Mouse (Mus musculus): ENCODE measurements around the gene Rab40c. TPM values are rescaled to one million over a fixed set of nuclear protein-coding genes. Genes with fewer than 3 reads are reported as not detected.

The Rab40c gene
- total RNA-seq, 2 experiments from 2014 or later: 48.6 to 52.2 TPM

DNA sequence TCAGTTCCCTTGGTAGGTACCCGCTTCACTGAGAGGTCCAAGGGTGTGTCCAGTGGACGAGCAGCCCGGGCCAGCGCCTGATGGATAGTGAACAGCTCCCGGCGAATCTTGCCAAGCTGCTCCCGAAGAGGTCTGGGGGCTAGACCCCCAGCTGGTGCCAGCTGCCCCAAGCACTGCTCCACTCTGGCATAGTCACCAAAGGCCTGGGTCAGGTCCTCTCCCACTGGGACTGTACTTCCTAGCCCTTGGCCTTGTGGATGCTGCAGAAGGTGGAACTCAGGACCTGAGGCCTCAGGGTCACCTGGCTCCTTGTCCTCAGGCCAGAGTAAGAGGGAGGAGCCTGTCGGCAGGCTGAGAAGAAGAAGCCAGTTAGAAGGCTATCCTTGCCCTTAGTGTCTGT is 27.4 kb upstream of the Rab40c start:
- DNase-seq (ENCODE audit: low spot score in 2 of 2): no peak

DNA sequence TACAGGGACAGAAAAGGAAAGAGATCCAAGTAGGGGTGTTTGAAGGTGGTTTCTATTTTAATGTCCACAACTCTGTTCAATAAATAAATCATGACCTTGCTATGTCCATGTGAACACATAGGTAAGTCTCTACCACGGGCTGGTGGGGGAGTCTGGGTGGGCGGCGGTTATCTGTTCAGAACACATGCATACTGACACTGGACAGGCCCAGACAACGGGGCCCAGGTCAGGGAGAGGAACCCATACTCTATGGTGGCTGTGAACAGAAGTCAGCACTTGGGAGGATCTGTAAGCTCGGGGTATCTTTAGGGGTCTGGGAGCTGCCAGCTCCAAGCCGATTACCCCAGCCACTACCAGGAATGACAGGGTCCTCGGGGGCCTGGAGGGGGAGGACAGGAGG is 26.8 kb upstream of the Rab40c start:
- DNase-seq (ENCODE audit: low spot score in 2 of 2): no peak

DNA sequence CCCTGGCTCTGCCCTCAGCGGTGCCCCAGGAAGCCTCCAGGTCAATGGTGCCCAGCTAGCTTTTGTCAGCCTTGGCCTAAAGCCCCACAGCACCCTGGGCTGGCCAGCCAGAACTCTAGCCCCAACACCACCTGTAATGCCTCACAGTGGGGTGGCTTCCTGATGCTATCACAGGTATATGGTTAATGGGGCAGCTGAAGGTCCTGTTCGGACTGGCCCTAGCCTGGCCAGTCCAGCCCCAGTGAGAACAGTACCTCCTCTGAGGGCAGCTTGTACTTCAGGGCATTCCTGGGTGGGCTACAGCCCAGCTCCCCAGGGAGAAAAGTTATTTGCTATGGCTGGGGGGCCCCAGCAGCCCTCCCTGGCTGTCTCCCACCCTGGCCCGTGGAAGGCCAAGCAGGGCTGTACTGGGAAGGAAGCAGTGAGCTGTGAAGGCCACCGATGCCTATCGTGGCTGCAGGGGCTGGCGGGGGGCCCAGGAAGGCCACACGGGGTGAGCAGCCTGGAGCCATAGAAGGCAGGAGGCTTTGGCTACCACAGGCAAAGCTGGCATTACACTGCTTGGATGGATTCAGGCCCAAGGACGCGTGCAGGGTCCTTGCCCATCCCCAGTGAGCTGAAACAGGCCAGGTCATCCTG is 26.1 kb upstream of the Rab40c start:
- no peak for DNase-seq (ENCODE audit: low spot score in 2 of 2)

DNA sequence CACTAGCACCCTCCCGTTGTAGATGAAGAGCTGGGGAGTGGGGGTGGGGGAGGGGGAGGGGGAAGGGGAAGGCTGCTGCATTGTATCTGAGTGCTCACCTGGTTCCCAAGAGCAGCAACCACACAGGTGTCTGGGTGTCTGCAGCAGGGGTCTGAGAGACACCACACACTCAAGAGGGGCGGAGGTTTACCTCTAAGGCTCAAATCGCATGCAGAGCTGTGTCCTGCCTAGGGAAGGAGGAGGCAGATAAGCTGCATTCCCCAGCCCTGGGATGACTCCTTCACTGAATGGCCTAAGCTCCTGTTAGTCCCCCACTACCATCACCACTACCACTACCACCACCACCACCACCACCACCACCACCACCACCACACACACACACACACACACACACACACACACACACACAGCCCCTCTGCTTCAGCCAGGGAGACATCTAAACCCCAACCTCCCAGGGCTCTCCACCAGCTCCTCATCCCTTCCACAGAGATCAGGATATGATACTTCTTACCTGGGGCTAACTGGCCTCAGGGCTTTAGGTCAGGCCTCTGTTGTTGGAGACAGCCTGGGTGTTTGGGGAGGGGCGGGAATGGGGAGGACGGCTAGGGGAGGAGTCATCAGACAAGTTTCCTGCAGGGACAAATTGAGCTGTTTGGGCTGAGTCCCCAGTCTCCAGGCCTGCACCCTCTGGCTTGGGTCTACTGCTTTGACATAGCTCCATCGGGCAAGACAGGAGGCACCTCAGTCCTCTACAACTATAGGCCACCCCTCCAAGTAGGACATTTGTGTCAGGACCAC is 25.0 kb upstream of the Rab40c start, which contains the start of the genes Pigq and Nhlrc4:
Gene Pigq (minus strand): TSS at position 571 of the 798 bp plus-strand sequence.
Gene Nhlrc4 (minus strand): TSS at position 596 of the 798 bp plus-strand sequence.
- no peak for DNase-seq (ENCODE audit: low spot score in 2 of 2)

DNA sequence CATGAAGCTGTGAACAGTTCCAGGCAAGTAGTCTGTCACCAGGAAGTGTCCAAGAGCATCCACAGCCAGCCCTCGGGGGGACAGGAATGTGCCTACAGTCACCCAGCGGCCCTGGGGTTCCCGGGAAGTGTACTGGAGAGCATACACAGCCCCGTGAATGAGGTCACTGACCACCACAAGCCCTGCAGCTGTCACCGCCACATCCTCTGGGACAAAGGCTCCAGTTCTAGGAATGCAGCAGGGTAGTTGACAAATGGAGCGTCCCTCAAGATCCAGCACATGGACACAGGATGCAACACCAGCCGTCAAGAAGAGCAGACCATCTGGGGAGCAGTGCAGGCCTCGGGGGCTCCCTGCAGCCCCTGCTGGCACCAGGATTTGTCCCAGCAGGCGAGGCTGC is 24.2 kb upstream of the Rab40c start:
- DNase-seq (ENCODE audit: low spot score in 2 of 2): no peak

DNA sequence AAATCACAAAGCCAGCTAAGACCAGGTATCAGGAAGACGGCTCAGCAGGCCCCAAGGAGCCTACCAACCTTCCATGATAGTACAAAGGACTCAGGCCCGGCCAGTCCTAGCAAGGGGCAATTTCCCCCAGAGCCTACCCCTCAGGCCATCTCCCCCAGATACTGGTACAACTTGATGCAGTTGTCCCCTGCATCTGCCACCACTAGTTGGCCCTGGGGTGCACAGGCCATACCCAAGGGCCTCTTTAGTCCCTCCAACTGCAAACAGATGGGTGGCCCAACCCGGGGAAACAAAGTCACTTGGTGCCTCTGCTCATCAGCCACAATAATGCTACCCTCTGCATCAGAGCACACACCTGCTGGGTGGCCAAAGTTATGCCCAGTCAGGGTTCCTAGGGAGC is 23.7 kb upstream of the Rab40c start:
- DNase-seq (ENCODE audit: low spot score in 2 of 2): no peak

DNA sequence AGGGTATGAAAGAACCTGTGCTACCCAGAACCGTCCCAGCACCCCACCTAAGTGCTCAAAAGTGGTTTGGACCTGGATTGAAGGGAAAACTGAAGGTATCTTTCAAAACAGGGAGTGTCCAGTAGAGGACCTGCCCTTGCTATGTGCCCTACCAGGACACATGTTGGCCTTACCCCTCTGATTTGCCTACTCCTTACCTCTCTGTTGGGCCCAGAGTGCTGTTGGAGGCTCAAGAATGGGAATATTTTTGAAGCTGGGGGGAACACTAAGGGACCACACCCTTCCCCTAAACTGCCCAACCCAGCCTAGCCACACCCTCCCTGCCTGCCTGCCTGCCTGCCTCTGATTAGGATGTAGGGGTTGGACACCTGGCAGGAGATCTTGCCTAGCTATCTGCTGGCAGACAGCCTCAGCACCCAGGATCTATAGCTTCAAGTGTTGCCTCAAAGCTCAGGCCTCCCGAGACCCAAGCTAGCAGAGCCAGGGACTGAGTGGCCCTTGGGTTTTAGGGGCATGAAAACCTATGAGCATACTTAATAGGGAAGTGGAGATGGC is 23.1 kb upstream of the Rab40c start:
- no peak for DNase-seq (ENCODE audit: low spot score in 2 of 2)

DNA sequence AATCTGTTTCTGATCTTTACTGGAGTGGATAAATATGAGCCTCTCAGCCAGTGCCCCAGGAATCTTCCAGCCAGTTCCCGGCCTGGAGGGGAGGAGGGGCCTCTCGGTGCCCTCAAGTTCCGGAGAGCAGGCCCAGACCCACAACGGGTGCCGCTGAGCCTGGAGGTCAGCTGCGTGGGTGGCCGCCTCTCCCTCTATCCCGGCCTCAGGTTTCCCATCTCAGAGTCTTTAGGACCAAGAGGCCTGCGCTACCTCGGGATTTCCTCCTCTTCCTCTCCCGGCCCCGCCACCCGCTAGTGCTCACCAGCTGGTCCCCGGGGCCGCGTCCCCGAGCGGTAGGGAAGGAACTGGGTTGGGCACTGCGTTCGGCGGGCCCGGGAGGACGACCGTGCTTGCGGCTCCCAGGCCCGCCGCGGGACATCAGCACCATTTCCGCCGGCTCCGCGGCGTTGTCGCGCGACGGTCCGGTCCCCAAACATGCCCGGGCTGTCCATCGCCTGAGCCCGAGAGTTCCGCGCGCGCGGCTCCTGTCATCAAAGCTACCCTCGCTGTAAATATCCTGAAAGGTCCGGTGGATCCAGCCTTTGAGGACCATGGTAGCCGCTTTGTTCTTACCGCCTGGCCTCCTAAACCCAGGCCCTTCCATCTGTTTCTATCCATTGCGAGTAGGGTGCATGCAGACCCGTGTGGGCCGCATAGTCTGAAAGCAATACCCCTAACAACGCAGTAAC is 22.1 kb upstream of the Rab40c start:
- DNase-seq (ENCODE audit: low spot score in 2 of 2): peak; percentile 75

DNA sequence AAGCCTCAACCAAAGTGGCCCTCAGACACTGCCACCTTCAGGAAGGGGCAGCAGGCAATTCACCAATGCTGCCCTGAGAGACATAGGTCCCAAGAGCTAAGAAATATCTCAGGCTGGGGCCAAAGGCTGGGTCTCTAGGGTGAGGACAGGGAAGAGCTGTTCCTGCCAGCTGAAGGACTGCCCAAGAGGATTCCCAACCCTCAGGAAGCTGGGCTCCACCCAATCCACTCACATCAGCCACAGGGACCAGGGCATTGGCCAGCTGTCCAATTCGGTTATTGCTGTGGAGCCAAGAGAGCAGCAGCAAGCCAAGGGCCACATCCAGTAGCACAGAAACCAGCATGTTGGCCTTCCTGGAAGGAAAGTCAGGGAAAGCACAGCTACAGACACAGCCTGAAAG is 15.0 kb upstream of the Rab40c start:
- no peak for DNase-seq (ENCODE audit: low spot score in 2 of 2)

DNA sequence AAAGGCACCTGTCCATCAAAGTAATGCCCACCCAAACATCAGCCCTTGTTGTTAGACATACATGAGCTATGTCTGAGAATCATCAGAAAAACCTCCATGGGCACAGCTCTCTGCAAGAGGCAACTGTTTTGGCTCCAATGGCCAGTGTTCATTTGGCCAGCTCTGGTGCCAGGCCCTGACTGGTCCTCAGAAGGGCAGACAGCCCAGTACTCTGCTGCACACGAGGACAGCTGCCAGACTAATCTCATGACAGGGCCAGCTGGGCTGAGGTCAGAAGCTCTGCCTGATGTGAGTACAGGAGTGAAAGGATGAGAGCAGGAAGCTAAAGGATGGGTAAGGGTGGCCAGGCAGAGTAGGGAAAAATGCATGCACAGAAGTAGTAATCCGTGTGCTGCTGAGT is 5.8 kb upstream of the Rab40c start:
- peak; percentile 29 to 51 for DNase-seq (ENCODE audit: low spot score in 2 of 2)

DNA sequence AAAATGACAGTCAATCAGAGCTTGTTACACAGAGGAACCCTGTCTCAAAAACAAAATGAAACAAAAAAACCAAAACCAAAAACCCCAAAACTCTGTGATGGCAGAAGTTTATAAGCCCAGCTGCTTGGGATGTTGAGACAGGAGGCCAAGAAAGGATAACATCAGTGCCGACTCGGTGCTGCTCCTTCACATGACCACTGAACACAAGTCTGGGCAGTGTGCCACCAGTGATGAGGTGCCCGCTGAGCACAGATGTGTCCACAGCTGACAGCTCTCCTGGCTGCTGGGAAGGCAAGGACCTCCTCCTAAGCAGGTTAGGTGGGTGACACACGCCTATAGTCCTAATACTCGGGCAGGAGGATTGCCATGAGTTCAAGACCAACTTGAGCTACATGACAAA is 2.6 kb upstream of the Rab40c start:
- no peak for DNase-seq (ENCODE audit: low spot score in 2 of 2)

DNA sequence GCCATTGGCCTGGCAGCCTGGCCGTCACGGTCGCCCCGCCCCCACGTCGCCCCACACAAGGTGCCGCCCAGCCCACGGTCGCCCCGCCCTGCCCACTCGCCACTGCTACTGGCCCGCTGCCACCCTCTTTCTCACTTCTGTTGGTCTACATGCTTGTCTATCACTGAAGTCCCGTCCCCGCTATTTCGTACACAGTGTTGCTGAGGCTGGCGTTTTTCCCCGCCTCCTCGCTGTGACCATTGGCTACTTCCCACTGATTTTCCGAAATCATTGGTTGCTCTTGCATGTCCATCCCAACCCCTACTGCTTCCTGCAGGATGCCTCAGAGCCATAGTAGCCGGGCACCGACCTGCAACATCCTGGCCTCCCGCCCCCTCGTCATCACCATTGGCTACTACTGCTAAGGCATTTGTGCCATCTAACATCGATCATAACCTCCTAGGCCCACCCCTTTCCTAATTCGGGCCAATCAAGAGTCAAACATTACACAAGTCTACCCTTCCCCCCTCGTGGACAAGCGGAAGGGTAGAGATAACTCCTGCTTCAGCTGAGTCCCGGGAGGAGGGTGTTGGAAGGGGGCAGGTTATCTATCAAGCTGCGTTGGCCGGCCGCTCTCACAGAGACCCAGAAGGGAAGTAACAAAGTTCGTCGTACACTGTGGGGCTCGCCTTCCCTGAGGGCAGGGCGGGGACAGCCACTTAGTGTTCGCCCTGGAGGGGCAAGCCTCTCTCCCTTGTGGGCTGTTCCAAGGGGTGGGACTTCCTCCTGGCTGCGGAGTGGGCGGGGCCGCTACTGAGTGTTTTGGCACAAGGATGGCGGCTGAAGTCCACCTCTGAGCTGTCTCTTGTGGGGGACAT is 487 bp upstream of the Rab40c start:
- peak; percentile 100 for DNase-seq (ENCODE audit: low spot score in 2 of 2)

DNA sequence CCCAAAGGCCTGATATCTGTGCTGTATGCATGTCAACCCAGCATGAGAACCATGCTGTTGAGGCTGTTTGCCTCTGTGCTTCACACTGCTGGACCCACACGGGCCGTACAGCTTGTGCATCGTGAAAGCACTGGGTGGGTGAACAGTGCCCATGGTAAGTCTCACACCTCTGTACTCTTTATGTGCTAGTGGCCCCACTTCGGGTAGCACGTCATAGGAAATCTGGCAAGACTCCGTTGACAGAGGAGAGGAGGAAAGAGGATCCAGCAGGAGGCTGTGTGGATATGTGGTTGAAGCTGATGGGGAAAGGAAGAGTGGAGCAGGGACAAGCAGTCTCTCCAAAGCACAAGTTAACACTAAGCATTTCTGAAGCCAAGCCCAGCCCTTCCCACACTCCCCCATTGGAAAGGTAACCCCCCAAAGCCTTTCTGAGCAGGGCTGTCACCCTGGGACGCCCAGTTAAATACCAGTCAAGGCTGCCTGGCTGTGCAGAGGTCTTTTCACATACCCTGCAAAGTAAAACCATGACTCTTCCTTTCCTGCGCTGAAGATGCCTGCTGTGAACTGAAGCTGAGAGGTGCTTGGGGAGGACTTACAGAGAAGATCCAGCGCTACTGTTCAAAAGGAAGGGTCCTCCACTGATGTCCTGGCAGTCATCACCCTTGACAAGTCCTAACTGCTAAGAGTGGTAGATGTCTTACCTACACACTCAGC is 1.3 kb downstream of the Rab40c start:
- DNase-seq (ENCODE audit: low spot score in 2 of 2): no peak

DNA sequence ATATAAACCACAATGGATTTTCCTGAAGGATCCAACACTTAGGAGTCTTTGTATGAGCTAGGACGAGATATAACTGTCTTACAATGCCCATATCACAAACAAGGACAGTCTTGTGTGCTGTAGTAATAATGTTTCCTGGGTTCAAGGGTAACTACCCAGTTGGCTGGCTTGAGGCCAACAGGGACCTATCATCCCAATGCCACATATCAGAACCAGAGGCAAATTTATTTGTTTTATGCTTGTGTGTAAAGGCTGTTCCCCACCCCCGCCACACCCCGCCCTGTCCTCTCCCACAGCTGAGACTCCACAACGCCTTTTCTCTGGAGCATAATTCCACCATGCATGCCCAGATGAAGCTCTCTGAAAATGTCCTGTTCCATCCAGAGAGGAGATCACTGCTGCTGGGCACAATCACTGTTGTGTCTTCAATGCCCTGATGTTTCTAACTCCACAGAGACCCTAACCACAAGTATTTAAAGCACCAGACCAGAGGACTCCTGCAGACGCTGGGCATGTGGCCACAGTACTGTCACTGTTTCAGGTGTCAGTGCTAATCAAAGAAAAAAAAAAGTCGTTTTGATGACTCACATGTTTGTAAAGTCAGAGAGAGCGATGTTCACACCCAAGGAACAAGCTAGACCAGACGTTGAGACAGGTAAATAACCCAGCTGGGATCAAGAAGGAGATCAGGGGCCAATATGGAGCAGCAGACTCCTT is 2.4 kb downstream of the Rab40c start:
- DNase-seq (ENCODE audit: low spot score in 2 of 2): no peak

DNA sequence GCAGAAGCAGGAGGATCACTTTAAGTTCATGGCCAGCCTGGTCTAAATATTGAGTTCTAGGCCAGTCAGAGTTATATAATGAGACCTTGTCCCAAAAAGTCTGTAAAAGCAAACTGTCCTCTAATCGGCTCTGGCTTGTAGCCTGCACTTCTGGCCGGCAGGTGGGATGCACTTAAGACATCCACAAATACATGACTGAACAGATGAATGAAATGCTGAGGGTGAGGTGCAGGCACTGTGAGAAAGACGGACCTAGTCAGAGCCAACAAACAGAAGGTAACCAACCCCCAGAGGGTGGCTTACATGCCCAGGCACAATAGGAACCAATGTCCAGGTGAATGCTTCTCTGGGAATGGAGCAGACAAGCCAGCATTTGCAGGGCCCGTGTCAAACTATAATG is 5.2 kb downstream of the Rab40c start:
- DNase-seq (ENCODE audit: low spot score in 2 of 2): no peak

DNA sequence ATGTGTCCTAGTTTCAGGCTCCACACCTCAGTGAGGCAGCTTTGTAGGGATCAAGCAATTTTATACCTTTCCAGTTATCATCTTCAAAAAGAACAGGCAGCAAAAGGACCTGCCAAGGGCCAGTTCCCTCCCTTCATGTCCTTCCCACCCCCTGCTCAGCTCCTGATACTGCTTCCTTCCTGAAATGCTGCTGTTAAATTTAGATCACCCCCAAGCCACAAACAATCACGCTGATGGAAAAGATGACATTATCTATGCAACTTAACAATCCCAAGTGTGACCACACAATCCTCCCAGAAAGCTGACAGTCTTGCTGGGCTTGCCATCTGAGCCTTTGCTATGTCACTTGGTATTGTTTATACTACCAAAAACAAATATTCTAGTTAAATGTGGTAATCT is 5.7 kb downstream of the Rab40c start:
- DNase-seq (ENCODE audit: low spot score in 2 of 2): no peak

DNA sequence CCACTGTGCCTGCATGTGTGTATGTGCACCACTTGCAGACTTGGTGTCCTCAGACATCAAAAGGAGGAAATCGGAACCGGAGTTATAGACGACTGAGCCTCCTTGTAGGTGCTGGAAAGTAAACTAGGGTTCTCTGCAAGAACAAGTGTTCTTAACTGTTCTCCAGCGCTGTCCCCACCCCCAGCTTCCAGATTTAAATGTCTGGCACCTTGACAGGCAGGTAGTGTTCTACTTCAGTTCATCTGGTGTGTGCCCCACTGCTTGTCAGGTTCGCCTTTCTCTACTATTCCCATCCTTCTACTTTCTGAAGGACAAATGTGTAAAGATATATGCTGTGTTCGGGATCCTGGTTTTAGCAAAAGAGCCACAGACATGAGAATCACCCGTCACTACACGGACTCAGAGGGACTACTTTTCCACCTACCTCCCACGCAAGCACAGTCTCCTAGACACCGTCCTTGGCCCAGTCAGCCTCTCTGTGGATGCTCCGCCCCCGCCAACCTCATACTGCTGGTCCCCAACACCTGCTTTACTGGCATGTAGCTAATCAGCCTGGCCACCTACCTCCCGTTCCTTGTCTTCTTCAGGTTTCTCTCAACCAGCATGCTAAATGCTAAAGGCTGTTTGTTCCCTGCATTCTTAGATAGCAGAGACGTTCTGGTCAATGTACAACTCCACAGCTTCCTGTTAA is 6.2 kb downstream of the Rab40c start:
- peak in 1 of 2 experiments; percentile 45 for DNase-seq (ENCODE audit: low spot score in 2 of 2)

DNA sequence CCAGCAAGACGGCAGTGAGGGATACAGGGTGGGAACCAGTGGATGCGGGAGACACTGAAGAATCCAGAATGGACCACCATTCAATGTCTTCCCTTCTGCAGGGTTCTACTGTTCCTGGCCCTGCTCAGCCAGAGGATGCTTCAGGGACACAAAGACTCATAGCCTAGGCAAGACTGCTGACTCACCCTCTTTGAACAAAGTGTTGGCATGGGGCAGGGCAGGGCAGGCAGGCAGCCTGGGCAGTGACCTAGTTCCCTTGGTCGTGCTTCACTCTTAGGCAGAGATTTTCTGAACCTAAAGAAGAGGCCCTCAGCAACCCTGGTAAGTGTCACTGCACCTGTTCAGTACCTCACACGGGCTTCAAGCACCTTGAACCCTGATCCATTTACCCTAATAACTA is 7.7 kb downstream of the Rab40c start:
- no peak for DNase-seq (ENCODE audit: low spot score in 2 of 2)

DNA sequence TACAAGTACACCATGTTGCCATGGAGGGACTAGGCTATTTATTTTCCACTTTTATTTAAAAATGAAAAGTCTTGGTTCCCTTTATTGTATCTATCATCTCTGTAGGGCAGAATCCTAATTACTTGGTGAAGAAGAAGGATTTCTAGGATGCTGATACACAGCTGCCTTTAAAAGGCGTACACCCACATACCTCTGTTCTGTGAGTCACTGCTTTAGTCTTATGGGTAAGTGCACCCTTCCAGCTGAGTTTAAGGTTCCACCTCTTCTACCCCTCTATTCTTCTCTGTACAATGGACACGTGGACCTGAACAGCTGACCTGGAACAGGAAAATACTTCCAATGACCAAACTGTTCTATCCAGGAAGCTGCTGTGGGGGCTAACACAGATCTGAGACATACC is 11.9 kb downstream of the Rab40c start:
- no peak for DNase-seq (ENCODE audit: low spot score in 2 of 2)

Data from layer of hippocampus, postnatal 14 days (tissue).